Mouse (Mus musculus) stomach, postnatal 0 days (tissue): Measurements from ENCODE around the gene Ttll11. TPM values are rescaled to one million over a fixed set of nuclear protein-coding genes. Genes with fewer than 3 reads are reported as not detected.

Experiments used
- ATAC-seq: fragments of 200-750 bp; cut with Nextera tagmentation; 2 replicates; pipeline ENCODE4 v1.8.0; 2017; ENCODE audit not compliant: low FRiP score, low TSS enrichment
- DNase-seq: peaks from one replicate; pipeline ENCODE4 v3.0.0-alpha.2; 2016; ENCODE audit warnings: low spot score
- H3K27ac ChIP-seq: fragments of 300-500 bp; sonication (generic); replicated peaks from 2 replicates; pipeline ENCODE4 v1.5.1; 2014; ENCODE audit warnings: mild to moderate bottlenecking, control low read depth
- H3K27me3 ChIP-seq: fragments of 300-500 bp; sonication (generic); 2 replicates; pipeline ENCODE4 v1.6.1; 2014; ENCODE audit warnings: low read length; ENCODE audit not compliant: control insufficient read depth, insufficient read depth
- H3K36me3 ChIP-seq: fragments of 300-500 bp; sonication (generic); 2 replicates; pipeline ENCODE4 v1.6.1; 2014; ENCODE audit warnings: low read length, mixed read lengths; ENCODE audit not compliant: control insufficient read depth, insufficient read depth
- H3K4me1 ChIP-seq: fragments of 300-500 bp; sonication (generic); replicated peaks from 2 replicates; pipeline ENCODE4 v1.6.1; 2014; ENCODE audit warnings: antibody characterized with exemption; ENCODE audit not compliant: control insufficient read depth, insufficient read depth
- H3K4me2 ChIP-seq: fragments of 300-500 bp; sonication (generic); replicated peaks from 2 replicates; pipeline ENCODE4 v1.6.1; 2014; ENCODE audit warnings: low read depth, mild to moderate bottlenecking, control low read depth, moderate library complexity
- H3K4me3 ChIP-seq: fragments of 300-500 bp; sonication (generic); 2 replicates; pipeline ENCODE4 v1.5.1; 2014; ENCODE audit warnings: low read depth, low read length, control low read depth
- H3K9ac ChIP-seq: fragments of 300-500 bp; sonication (generic); 2 replicates; pipeline ENCODE4 v1.6.1; 2014; ENCODE audit warnings: mild to moderate bottlenecking, low read length, control low read depth, mixed read lengths
- H3K9me3 ChIP-seq: fragments of 300-500 bp; sonication (generic); 2 replicates; pipeline ENCODE4 v1.6.1; 2016; ENCODE audit warnings: low read length; ENCODE audit not compliant: control insufficient read depth
- CTCF ChIP-seq: IDR thresholded peaks from 2 replicates; pipeline ENCODE4 v1.5.1; 2016; ENCODE audit warnings: antibody characterized with exemption, low read depth, mild to moderate bottlenecking, moderate library complexity
- EP300 ChIP-seq: optimal IDR thresholded peaks from 2 replicates; pipeline ENCODE3; 2016; ENCODE audit warnings: antibody characterized with exemption
- WGBS: fragments of 180-500 bp; shearing (Covaris S2); extraction: QIAGEN DNeasy Blood & Tissue Kit; methylation state at CpG from one replicate; pipeline ENCODE4 v1.1.7; 2014; 5-methylcytosine and 5-hydroxymethylcytosine counted together
- polyA plus RNA-seq: library from polyadenylated mRNA; unstranded; fragments of >200 nt; fragmentation: Nextera tagmentation; extraction: Ambion mirVana; gene quantifications from 2 replicates; pipeline ENCODE4 v1.2.1, GENCODE M21; 2015

Gene Ttll11
- polyA plus RNA-seq, 1 experiment from 2014 or later: 0.55 TPM

- TF ChIP-seq CTCF: no peak
- TF ChIP-seq EP300: no peak
- ATAC-seq (no peak), DNase-seq (no peak)
- WGBS: 58% methylated on average over 10 of the region's 10 CpGs
- Histone ChIP-seq H3K9me3 (no peaks in the 10 kb centered on the region), H3K27ac (no peak overlapping the region), H3K36me3 (no peaks in the 10 kb centered on the region), H3K4me2 (no peak overlapping the region), H3K9ac (no peak overlapping the region), H3K4me3 (no peak overlapping the region), H3K27me3 (no peaks in the 10 kb centered on the region), H3K4me1 (no peaks in the 10 kb centered on the region)
Observed at GRCm38 (mm10) chr2:35965883-35966513, 13.7 kb downstream of the Ttll11 start.

DNA sequence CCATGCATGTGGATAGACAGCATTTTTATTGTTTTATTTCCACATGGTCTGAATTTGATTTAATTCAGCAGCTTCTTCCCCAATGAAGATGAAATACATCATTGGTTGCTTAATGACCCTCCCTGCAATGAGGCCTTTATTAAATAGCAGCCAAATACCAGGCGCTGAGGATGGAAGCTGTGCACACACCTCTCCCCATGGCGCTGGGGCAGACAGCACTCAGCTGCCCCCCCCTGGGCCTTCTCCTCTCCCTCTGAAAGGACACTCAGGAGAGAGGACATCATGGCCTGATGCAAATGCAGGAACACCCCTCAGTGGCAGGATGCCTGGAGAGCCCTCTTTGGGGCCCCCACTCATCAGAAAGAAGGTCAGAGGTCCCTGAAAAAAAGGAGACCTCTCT, 16.4 kb downstream of the Ttll11 start:
- H3K9me3 ChIP-seq: no peaks in the 10 kb centered on the region
- TF ChIP-seq CTCF (no peak), EP300 (no peak)
- ATAC-seq (no peak), DNase-seq (no peak)
- H3K4me2 ChIP-seq: no peak overlapping the region
- no peak overlapping the region for H3K9ac ChIP-seq
- H3K27ac ChIP-seq: no peak overlapping the region
- H3K4me3 ChIP-seq: no peak overlapping the region
- no peaks in the 10 kb centered on the region for H3K36me3 ChIP-seq
- H3K27me3 ChIP-seq: no peaks in the 10 kb centered on the region
- WGBS: 86% methylated on average over 2 of the region's 2 CpGs
- H3K4me1 ChIP-seq: no peaks in the 10 kb centered on the region

- ATAC-seq: no peak
Observed at GRCm38 (mm10) chr2:35961593-35962127, 18.1 kb downstream of the Ttll11 start.

DNA sequence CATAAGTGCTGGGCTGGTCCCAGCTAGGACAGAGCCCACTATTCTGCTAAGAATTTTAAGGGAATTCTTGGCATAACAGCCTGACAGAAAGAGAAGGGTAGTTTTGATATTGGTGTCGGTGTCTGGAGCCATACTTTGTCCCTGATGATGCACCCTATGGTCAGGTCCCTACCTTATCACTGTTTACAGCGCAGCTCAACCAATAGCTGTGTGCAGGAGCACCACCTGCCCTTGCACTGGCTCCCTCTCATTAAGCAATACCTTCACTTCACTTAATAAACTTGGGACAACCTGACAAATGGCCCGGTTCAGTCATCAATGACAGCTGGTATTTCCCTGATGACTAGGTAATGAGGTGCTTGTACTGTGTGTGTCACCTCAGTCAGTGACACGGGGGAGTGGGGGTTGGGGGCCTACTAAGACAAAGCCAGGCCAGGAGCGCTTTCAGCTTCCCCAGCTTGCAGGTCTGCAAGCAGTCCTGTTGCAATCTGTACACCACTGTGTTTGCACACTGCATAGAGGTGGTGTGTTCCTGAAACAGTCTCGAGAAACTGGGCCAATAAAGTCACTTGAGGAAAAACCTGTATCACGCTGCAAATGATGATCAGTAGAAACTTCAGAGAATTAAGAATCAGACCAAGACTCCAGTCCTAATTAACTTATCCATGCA, 22.1 kb downstream of the Ttll11 start:
- WGBS: 65% methylated on average over 7 of the region's 7 CpGs
- Histone ChIP-seq H3K9me3 (no peaks in the 10 kb centered on the region), H3K9ac (no peak overlapping the region), H3K4me3 (no peak overlapping the region), H3K27me3 (no peaks in the 10 kb centered on the region), H3K4me2 (no peak overlapping the region), H3K27ac (no peak overlapping the region), H3K4me1 (no peaks in the 10 kb centered on the region), H3K36me3 (no peaks in the 10 kb centered on the region)
- TF ChIP-seq EP300 (no peak), CTCF (no peak)
- ATAC-seq (no peak), DNase-seq (no peak)

More at GRCm38 (mm10) chr2:35961593-35962127, 18.1 kb downstream of the Ttll11 start:
- H3K4me3 ChIP-seq: no peak overlapping the region
- H3K27ac ChIP-seq: no peak overlapping the region
- no peaks in the 10 kb centered on the region for H3K36me3 ChIP-seq
- TF ChIP-seq CTCF: no peak
- TF ChIP-seq EP300: no peak
- H3K9me3 ChIP-seq: no peaks in the 10 kb centered on the region
- H3K9ac ChIP-seq: no peak overlapping the region
- no peaks in the 10 kb centered on the region for H3K4me1 ChIP-seq
- H3K27me3 ChIP-seq: no peaks in the 10 kb centered on the region
- H3K4me2 ChIP-seq: no peak overlapping the region
- 78% methylated on average over 3 of the region's 3 CpGs for WGBS
- DNase-seq: no peak

GRCm38 (mm10) chr2:35955211-35955610, 24.5 kb downstream of the Ttll11 start:
- Histone ChIP-seq H3K27me3 (no peaks in the 10 kb centered on the region), H3K9ac (no peak overlapping the region), H3K4me3 (no peak overlapping the region), H3K9me3 (no peaks in the 10 kb centered on the region), H3K4me1 (no peaks in the 10 kb centered on the region), H3K36me3 (no peaks in the 10 kb centered on the region), H3K27ac (no peak overlapping the region), H3K4me2 (no peak overlapping the region)
- DNase-seq (no peak), ATAC-seq (no peak)
- TF ChIP-seq CTCF: no peak
- no peak for TF ChIP-seq EP300
- 19% methylated on average over 5 of the region's 5 CpGs for WGBS
